Mouse (Mus musculus): ENCODE results near the gene Glb1l.

The Glb1l gene

GRCm38 (mm10) chr1:75210136-75211087 lies at the start of gene Glb1l, which contains the start of gene Stk16:
Glb1l (minus strand) TSS chr1:75210813.
Stk16 (plus strand) TSS chr1:75210838.
- in situ Hi-C loops (cut with MboI; ENCODE audit: unreplicated experiment in 2 of 2): no loop called here

GRCm38 (mm10) chr1:75255516-75256046 lies 45.0 kb upstream of the Glb1l start:
- in situ Hi-C loops (cut with MboI; ENCODE audit: unreplicated experiment in 2 of 2): loop anchor here (10.0 kb wide), 2 partner anchors 59 to 209 kb away; partner anchors contain the start of gene Dnpep (in 1 of the 2)

GRCm38 (mm10) chr1:75254625-75255013 lies 44.0 kb upstream of the Glb1l start:
- in situ Hi-C loops (cut with MboI; ENCODE audit: unreplicated experiment in 2 of 2): loop anchor here (5.0 to 10.0 kb wide), 4 partner anchors 60 to 210 kb away; partner anchors contain the start of genes Abcb6 (in 2 of the 2) and Dnpep (in 2 of the 2)

GRCm38 (mm10) chr1:75253849-75254624 lies 43.4 kb upstream of the Glb1l start:
- in situ Hi-C loops (cut with MboI; ENCODE audit: unreplicated experiment in 2 of 2): loop anchor here (5.0 to 10.0 kb wide), 4 partner anchors 61 to 211 kb away; partner anchors contain the start of genes Abcb6 (in 2 of the 2) and Dnpep (in 2 of the 2)

- in situ Hi-C loops (cut with MboI; ENCODE audit: unreplicated experiment in 2 of 2): loop anchor here (5.0 to 10.0 kb wide), 4 partner anchors 62 to 212 kb away; partner anchors contain the start of genes Abcb6 (in 2 of the 2) and Dnpep (in 2 of the 2)
Measured at GRCm38 (mm10) chr1:75253029-75253428, 42.4 kb upstream of the Glb1l start.

- in situ Hi-C loops (cut with MboI; ENCODE audit: unreplicated experiment in 2 of 2): loop anchor here (5.0 to 10.0 kb wide), 4 partner anchors 62 to 212 kb away; partner anchors contain the start of genes Abcb6 (in 2 of the 2) and Dnpep (in 2 of the 2)
Measured at GRCm38 (mm10) chr1:75252308-75252707, 41.7 kb upstream of the Glb1l start.

GRCm38 (mm10) chr1:75251112-75251970 lies 40.7 kb upstream of the Glb1l start:
- in situ Hi-C loops (cut with MboI; ENCODE audit: unreplicated experiment in 2 of 2): loop anchor here (5.0 to 10.0 kb wide), 4 partner anchors 63 to 213 kb away; partner anchors contain the start of genes Abcb6 (in 2 of the 2) and Dnpep (in 2 of the 2)

- in situ Hi-C loops (cut with MboI; ENCODE audit: unreplicated experiment in 2 of 2): loop anchor here (5.0 to 10.0 kb wide), 4 partner anchors 64 to 214 kb away; partner anchors contain the start of genes Abcb6 (in 2 of the 2) and Dnpep (in 2 of the 2)
Measured at GRCm38 (mm10) chr1:75250498-75250897, 39.9 kb upstream of the Glb1l start.

GRCm38 (mm10) chr1:75248041-75248772 lies 37.6 kb upstream of the Glb1l start:
- in situ Hi-C loops (cut with MboI; ENCODE audit: unreplicated experiment in 2 of 2): loop anchor here in 1 of 2 experiments (25.0 kb wide), 1 partner anchor 461 kb away; the partner anchor contains the start of gene Wnt10a

GRCm38 (mm10) chr1:75247071-75247930 lies 36.7 kb upstream of the Glb1l start:
- in situ Hi-C loops (cut with MboI; ENCODE audit: unreplicated experiment in 2 of 2): loop anchor here in 1 of 2 experiments (25.0 kb wide), 1 partner anchor 460 kb away; the partner anchor contains the start of gene Wnt10a

- in situ Hi-C loops (cut with MboI; ENCODE audit: unreplicated experiment in 2 of 2): loop anchor here in 1 of 2 experiments (25.0 kb wide), 1 partner anchor 458 kb away; the partner anchor contains the start of gene Wnt10a
Measured at GRCm38 (mm10) chr1:75244836-75245235, 34.2 kb upstream of the Glb1l start.

GRCm38 (mm10) chr1:75244175-75244826 lies 33.7 kb upstream of the Glb1l start:
- in situ Hi-C loops (cut with MboI; ENCODE audit: unreplicated experiment in 2 of 2): loop anchor here in 1 of 2 experiments (25.0 kb wide), 1 partner anchor 457 kb away; the partner anchor contains the start of gene Wnt10a

- in situ Hi-C loops (cut with MboI; ENCODE audit: unreplicated experiment in 2 of 2): loop anchor here in 1 of 2 experiments (25.0 kb wide), 1 partner anchor 456 kb away; the partner anchor contains the start of gene Wnt10a
Measured at GRCm38 (mm10) chr1:75243411-75243810, 32.8 kb upstream of the Glb1l start.

GRCm38 (mm10) chr1:75239591-75239990 lies 29.0 kb upstream of the Glb1l start:
- in situ Hi-C loops (cut with MboI; ENCODE audit: unreplicated experiment in 2 of 2): loop anchor here in 1 of 2 experiments (25.0 kb wide), 1 partner anchor 452 kb away; the partner anchor contains the start of gene Wnt10a

GRCm38 (mm10) chr1:75236117-75237050 lies 25.8 kb upstream of the Glb1l start, which contains the start of gene Dnajb2:
Dnajb2 (plus strand) TSS chr1:75236406.
- in situ Hi-C loops (cut with MboI; ENCODE audit: unreplicated experiment in 2 of 2): loop anchor here in 1 of 2 experiments (25.0 kb wide), 1 partner anchor 449 kb away; the partner anchor contains the start of gene Wnt10a
